Mouse (Mus musculus): ENCODE measurements around the gene Syn2. TPM values are rescaled to one million over a fixed set of nuclear protein-coding genes. Genes with fewer than 3 reads are reported as not detected.

The Syn2 gene
- 25.4 and 74.6 TPM in 2 replicates for polyA plus RNA-seq (2015; fragmentation: Nextera tagmentation; extraction: Ambion mirVana)

GRCm38 (mm10) chr6:115134501-115135331 lies at the start of gene Syn2:
Gene Syn2 (plus strand): TSS chr6:115134902.

GRCm38 (mm10) chr6:115227043-115227442 lies 92.3 kb downstream of the Syn2 start, which contains the start of gene Gm17482:
Gene Gm17482 (plus strand): TSS chr6:115227343.

GRCm38 (mm10) chr6:115252099-115252873 lies 117.6 kb downstream of the Syn2 start, which contains the start of gene Timp4:
Gene Timp4 (minus strand): TSS chr6:115252205.

Small RNA genes within 50 kb of the gene (microRNA-seq; reads per million reads assigned to microRNA genes)
- not detected for gene Gm24767 (ENCODE audit: borderline replicate concordance, insufficient number of aligned reads)

Other genes with a start within 250 kb of the Syn2 start
- 38.6 and 42.5 TPM in 2 replicates for gene Vgll4, start 164.9 kb upstream of the Syn2 start, polyA plus RNA-seq (2015; fragmentation: Nextera tagmentation; extraction: Ambion mirVana)
- 22.0 and 34.1 TPM in 2 replicates for gene Tamm41, start 97.0 kb upstream of the Syn2 start, polyA plus RNA-seq (2015; fragmentation: Nextera tagmentation; extraction: Ambion mirVana)
- gene Gm17482, start 92.4 kb downstream of the Syn2 start, polyA plus RNA-seq (2015; fragmentation: Nextera tagmentation; extraction: Ambion mirVana) = not detected in 2 replicates
- 0.66 and 1.1 TPM in 2 replicates for gene Timp4, start 117.3 kb downstream of the Syn2 start, polyA plus RNA-seq (2015; fragmentation: Nextera tagmentation; extraction: Ambion mirVana)
- 2.4 and 3.5 TPM in 2 replicates for gene Pparg, start 226.0 kb downstream of the Syn2 start, polyA plus RNA-seq (2015; fragmentation: Nextera tagmentation; extraction: Ambion mirVana)